Mouse (Mus musculus) liver, embryonic 11.5 days (tissue): ENCODE data around the gene Fut11. TPM values are rescaled to one million over a fixed set of nuclear protein-coding genes. Genes with fewer than 3 reads are reported as not detected.
A peak's percentile ranks its signal among the peaks of the same experiment; 100 is the strongest.

Experiments used
- ATAC-seq: fragments of 200-750 bp; cut with Nextera tagmentation; replicated peaks from 2 replicates; pipeline ENCODE4 v1.8.0; 2017; ENCODE audit warnings: moderate number of reproducible peaks, mild to moderate bottlenecking, moderate TSS enrichment, moderate library complexity; ENCODE audit not compliant: low FRiP score
- DNase-seq: peaks from one replicate; pipeline ENCODE4 v3.0.0-alpha.2; 2017; ENCODE audit warnings: low spot score
- H3K27ac ChIP-seq: fragments of 300-500 bp; sonication (generic); 2 replicates; pipeline ENCODE4 v1.5.1; 2014; ENCODE audit warnings: mild to moderate bottlenecking, low read depth, low read length, control low read depth
- H3K27me3 ChIP-seq: fragments of 300-500 bp; sonication (generic); replicated peaks from 2 replicates; pipeline ENCODE4 v1.6.1; 2014; ENCODE audit warnings: low read length, mixed read lengths; ENCODE audit not compliant: control insufficient read depth, insufficient read depth
- H3K36me3 ChIP-seq: fragments of 300-500 bp; sonication (generic); 2 replicates; pipeline ENCODE4 v1.6.1; 2014; ENCODE audit warnings: mild to moderate bottlenecking, low read length, moderate library complexity, mixed read lengths; ENCODE audit not compliant: control insufficient read depth, insufficient read depth
- H3K4me1 ChIP-seq: fragments of 300-500 bp; sonication (generic); replicated peaks from 2 replicates; pipeline ENCODE4 v1.6.1; 2014; ENCODE audit warnings: low read length, mixed read lengths; ENCODE audit not compliant: control insufficient read depth, insufficient read depth
- H3K4me2 ChIP-seq: fragments of 300-500 bp; sonication (generic); 2 replicates; pipeline ENCODE4 v1.6.1; 2014; ENCODE audit warnings: mild to moderate bottlenecking, control low read depth, moderate library complexity
- H3K4me3 ChIP-seq: fragments of 300-500 bp; sonication (generic); 2 replicates; pipeline ENCODE4 v1.5.1; 2014; ENCODE audit warnings: low read depth, low read length, control low read depth
- H3K9ac ChIP-seq: fragments of 300-500 bp; sonication (generic); 2 replicates; pipeline ENCODE4 v1.6.1; 2014; ENCODE audit warnings: low read depth, low read length, control low read depth
- H3K9me3 ChIP-seq: fragments of 300-500 bp; sonication (generic); 2 replicates; pipeline ENCODE4 v1.6.1; 2016; ENCODE audit warnings: low read length, inconsistent platforms, mixed read lengths; ENCODE audit not compliant: control insufficient read depth
- WGBS: fragments of 180-500 bp; shearing (Covaris S2); extraction: QIAGEN DNeasy Blood & Tissue Kit; methylation state at CpG from one replicate; pipeline ENCODE4 v1.1.7; 2014; 5-methylcytosine and 5-hydroxymethylcytosine counted together
- polyA plus RNA-seq: library from polyadenylated mRNA; unstranded; fragments of >200 nt; fragmentation: Nextera tagmentation; extraction: Ambion mirVana; gene quantifications from 2 replicates; pipeline ENCODE4 v1.2.1, GENCODE M21; 2014

Fut11 gene
- polyA plus RNA-seq, 1 experiment from 2014 or later, result 14.9 TPM

GRCm38 (mm10) chr14:20733041-20733951, 38.5 kb downstream of the Fut11 start:
- WGBS, result 30% methylated on average over 12 of the region's 12 CpGs
- Histone ChIP-seq H3K9ac (peak overlapping the region; percentile 97), H3K4me3 (peak overlapping the region; percentile 95), H3K36me3 (peaks cover 23% of the 10 kb centered on the region), H3K4me1 (peaks cover 33% of the 10 kb centered on the region), H3K27ac (peak overlapping the region; percentile 97), H3K9me3 (no peaks in the 10 kb centered on the region), H3K27me3 (no peaks in the 10 kb centered on the region), H3K4me2 (peak overlapping the region; percentile 96)
- DNase-seq (peak; percentile 57), ATAC-seq (peak; percentile 56)

GRCm38 (mm10) chr14:20733952-20734774, 39.4 kb downstream of the Fut11 start, which contains the start of gene Ndst2:
Gene Ndst2, minus strand, starts transcription at chr14:20734562.
- no peaks in the 10 kb centered on the region for H3K9me3 ChIP-seq
- peak within 1 kb of the TSS; percentile 97 for H3K27ac ChIP-seq
- peak within 1 kb of the TSS; percentile 95 for H3K4me3 ChIP-seq
- peak; percentile 93 for DNase-seq
- peak within 1 kb of the TSS; percentile 97 for H3K9ac ChIP-seq
- H3K27me3 ChIP-seq, result no peaks in the 10 kb centered on the region
- peak; percentile 94 for ATAC-seq
- WGBS, result under 1% methylated on average over 80 of the region's 81 CpGs
- peaks cover 33% of the 10 kb centered on the region for H3K4me1 ChIP-seq
- peak within 1 kb of the TSS; percentile 96 for H3K4me2 ChIP-seq
- H3K36me3 ChIP-seq, result peaks cover 20% of the 10 kb centered on the region

- no peak for ATAC-seq
- WGBS, result 67% methylated on average over 2 of the region's 2 CpGs
- Histone ChIP-seq H3K4me3 (peak overlapping the region; percentile 95; the same call in 1 of the 2 replicates), H3K36me3 (peaks cover 12% of the 10 kb centered on the region; the same call in 1 of the 2 replicates), H3K4me2 (peak overlapping the region; percentile 96), H3K27me3 (no peaks in the 10 kb centered on the region), H3K9ac (no peak overlapping the region), H3K4me1 (peaks cover 33% of the 10 kb centered on the region), H3K27ac (peak overlapping the region; percentile 97; the same call in 1 of the 2 replicates), H3K9me3 (no peaks in the 10 kb centered on the region)
- no peak for DNase-seq
Observed at GRCm38 (mm10) chr14:20735052-20735451, 40.3 kb downstream of the Fut11 start.

- peaks cover 31% of the 10 kb centered on the region for H3K4me1 ChIP-seq
- peaks cover 9% of the 10 kb centered on the region; the same call in 1 of the 2 replicates for H3K36me3 ChIP-seq
- H3K27ac ChIP-seq, result no peak overlapping the region
- WGBS, result 81% methylated on average over 13 of the region's 13 CpGs
- H3K9ac ChIP-seq, result no peak overlapping the region
- H3K27me3 ChIP-seq, result no peaks in the 10 kb centered on the region
- DNase-seq (no peak), ATAC-seq (no peak)
- no peak overlapping the region for H3K4me2 ChIP-seq
- H3K4me3 ChIP-seq, result no peak overlapping the region
- H3K9me3 ChIP-seq, result no peaks in the 10 kb centered on the region
Observed at GRCm38 (mm10) chr14:20735892-20736390, 41.2 kb downstream of the Fut11 start.

GRCm38 (mm10) chr14:20737306-20737705, 42.5 kb downstream of the Fut11 start:
- DNase-seq, result no peak
- Histone ChIP-seq H3K27me3 (no peaks in the 10 kb centered on the region), H3K36me3 (peaks cover 15% of the 10 kb centered on the region; the same call in 1 of the 2 replicates), H3K27ac (0 out of 2 replicates have a peak overlapping the region, but pooled peaks have one; percentile 11), H3K4me2 (peak overlapping the region; percentile 23; the same call in 1 of the 2 replicates), H3K9ac (no peak overlapping the region), H3K9me3 (no peaks in the 10 kb centered on the region), H3K4me1 (peaks cover 26% of the 10 kb centered on the region), H3K4me3 (no peak overlapping the region)
- 40% methylated on average over 14 of the region's 14 CpGs for WGBS
- ATAC-seq, result 0 out of 2 replicates have a peak, but pooled peaks have one; percentile 15

GRCm38 (mm10) chr14:20738511-20738910, 43.7 kb downstream of the Fut11 start:
- Histone ChIP-seq H3K4me3 (no peak overlapping the region), H3K4me2 (no peak overlapping the region), H3K27me3 (no peaks in the 10 kb centered on the region), H3K27ac (no peak overlapping the region), H3K36me3 (peaks cover 19% of the 10 kb centered on the region; the same call in 1 of the 2 replicates), H3K9me3 (no peaks in the 10 kb centered on the region), H3K9ac (no peak overlapping the region), H3K4me1 (peaks cover 21% of the 10 kb centered on the region)
- no peak for ATAC-seq
- WGBS, result 71% methylated on average over 8 of the region's 8 CpGs
- DNase-seq, result no peak

- H3K27me3 ChIP-seq, result no peaks in the 10 kb centered on the region
- no peak overlapping the region for H3K4me3 ChIP-seq
- no peak overlapping the region for H3K27ac ChIP-seq
- H3K9ac ChIP-seq, result no peak overlapping the region
- WGBS, result 85% methylated on average over 9 of the region's 9 CpGs
- H3K36me3 ChIP-seq, result peaks cover 16% of the 10 kb centered on the region; the same call in 1 of the 2 replicates
- H3K4me2 ChIP-seq, result no peak overlapping the region
- ATAC-seq (no peak), DNase-seq (no peak)
- H3K9me3 ChIP-seq, result no peaks in the 10 kb centered on the region
- H3K4me1 ChIP-seq, result peaks cover 8% of the 10 kb centered on the region
Observed at GRCm38 (mm10) chr14:20741301-20741700, 46.5 kb downstream of the Fut11 start.

GRCm38 (mm10) chr14:20743614-20744013, 48.8 kb downstream of the Fut11 start:
- no peak for ATAC-seq

More at GRCm38 (mm10) chr14:20743614-20744013, 48.8 kb downstream of the Fut11 start:
- DNase-seq, result no peak
- no peak overlapping the region for H3K27ac ChIP-seq
- no peak overlapping the region for H3K4me2 ChIP-seq
- WGBS, result 81% methylated on average over 3 of the region's 3 CpGs
- no peaks in the 10 kb centered on the region for H3K4me1 ChIP-seq
- H3K9me3 ChIP-seq, result no peaks in the 10 kb centered on the region
- H3K27me3 ChIP-seq, result no peaks in the 10 kb centered on the region
- no peak overlapping the region for H3K4me3 ChIP-seq
- no peak overlapping the region for H3K9ac ChIP-seq
- H3K36me3 ChIP-seq, result peaks cover 12% of the 10 kb centered on the region; the same call in 1 of the 2 replicates
